Mouse (Mus musculus) limb, embryonic 14.5 days (tissue): ENCODE results near the gene Dock7. TPM values are rescaled to one million over a fixed set of nuclear protein-coding genes. Genes with fewer than 3 reads are reported as not detected.

Experiments
- ATAC-seq: fragments of 200-750 bp; cut with Nextera tagmentation; 2 replicates; pipeline ENCODE4 v1.8.0; 2017; ENCODE audit warnings: low read depth, moderate number of reproducible peaks, moderate TSS enrichment; ENCODE audit not compliant: low FRiP score
- DNase-seq: peaks from one replicate; pipeline ENCODE4 v3.0.0-alpha.2; 2015; ENCODE audit warnings: low spot score
- H3K27ac ChIP-seq: fragments of 300-500 bp; sonication (generic); replicated peaks from 2 replicates; pipeline ENCODE4 v1.5.1; 2014; ENCODE audit warnings: low read depth, mild to moderate bottlenecking, low read length, moderate library complexity, mixed read lengths
- H3K27me3 ChIP-seq: fragments of 300-500 bp; sonication (generic); 2 replicates; pipeline ENCODE4 v1.6.1; 2014; ENCODE audit warnings: low read length, mixed read lengths; ENCODE audit not compliant: control insufficient read depth, insufficient read depth
- H3K36me3 ChIP-seq: fragments of 300-500 bp; sonication (generic); 2 replicates; pipeline ENCODE4 v1.6.1; 2014; ENCODE audit warnings: mild to moderate bottlenecking, low read length, moderate library complexity, mixed read lengths; ENCODE audit not compliant: control insufficient read depth, insufficient read depth
- H3K4me1 ChIP-seq: fragments of 300-500 bp; sonication (generic); 2 replicates; pipeline ENCODE4 v1.6.1; 2014; ENCODE audit warnings: antibody characterized with exemption, low read length, mixed read lengths; ENCODE audit not compliant: control insufficient read depth, insufficient read depth
- H3K4me2 ChIP-seq: fragments of 300-500 bp; sonication (generic); replicated peaks from 2 replicates; pipeline ENCODE4 v1.6.1; 2014; ENCODE audit warnings: low read depth, mild to moderate bottlenecking, low read length, moderate library complexity; ENCODE audit not compliant: severe bottlenecking
- H3K4me3 ChIP-seq: fragments of 300-500 bp; sonication (generic); replicated peaks from 2 replicates; pipeline ENCODE4 v1.5.1; 2014; ENCODE audit warnings: low read length
- H3K9ac ChIP-seq: fragments of 300-500 bp; sonication (generic); 2 replicates; pipeline ENCODE4 v1.6.1; 2014; ENCODE audit warnings: mild to moderate bottlenecking, low read depth, low read length, moderate library complexity; ENCODE audit not compliant: severe bottlenecking
- H3K9me3 ChIP-seq: fragments of 300-500 bp; sonication (generic); 2 replicates; pipeline ENCODE4 v1.6.1; 2016; ENCODE audit warnings: low read length; ENCODE audit not compliant: control insufficient read depth
- POLR2A ChIP-seq: fragments of 200-500 bp; IDR thresholded peaks from 2 replicates; pipeline ENCODE4 v1.8.0; 2012; ENCODE audit warnings: inconsistent platforms, mild to moderate bottlenecking, moderate library complexity, borderline replicate concordance; ENCODE audit not compliant: insufficient read depth, insufficient read length; ENCODE audit errors: extremely low read depth
- WGBS: fragments of 180-500 bp; shearing (Covaris S2); extraction: QIAGEN DNeasy Blood & Tissue Kit; methylation state at CpG from one replicate; pipeline ENCODE4 v1.1.7; 2014; 5-methylcytosine and 5-hydroxymethylcytosine counted together
- polyA plus RNA-seq, 2 experiments: library from polyadenylated mRNA; depleted of rRNA in 1 of 2; stranded (reverse) in 1 of 2; unstranded in 1 of 2; fragments of >200 nt; fragmentation: Nextera tagmentation in 1 of 2; extraction: Ambion mirVana in 1 of 2; gene quantifications; 2 replicates each; pipeline versions ENCODE4 v1.2.1 to v1.2.3; 2012 to 2014

Dock7 gene
- polyA plus RNA-seq, 2 experiments, result 73.2 to 154 TPM

GRCm38 (mm10) chr4:99083862-99084261 lies 36.9 kb downstream of the Dock7 start:
- no peak for DNase-seq
- 89% methylated on average over 3 of the region's 3 CpGs for WGBS
- no peak overlapping the region for H3K9ac ChIP-seq
- H3K4me2 ChIP-seq, result no peak overlapping the region
- peaks cover 37% of the 10 kb centered on the region for H3K36me3 ChIP-seq
- no peak overlapping the region for H3K27ac ChIP-seq
- no peaks in the 10 kb centered on the region for H3K27me3 ChIP-seq
- no peaks in the 10 kb centered on the region for H3K4me1 ChIP-seq
- no peaks in the 10 kb centered on the region for H3K9me3 ChIP-seq
- H3K4me3 ChIP-seq, result no peak overlapping the region
- ATAC-seq, result no peak
- TF ChIP-seq POLR2A, result no peak

DNA sequence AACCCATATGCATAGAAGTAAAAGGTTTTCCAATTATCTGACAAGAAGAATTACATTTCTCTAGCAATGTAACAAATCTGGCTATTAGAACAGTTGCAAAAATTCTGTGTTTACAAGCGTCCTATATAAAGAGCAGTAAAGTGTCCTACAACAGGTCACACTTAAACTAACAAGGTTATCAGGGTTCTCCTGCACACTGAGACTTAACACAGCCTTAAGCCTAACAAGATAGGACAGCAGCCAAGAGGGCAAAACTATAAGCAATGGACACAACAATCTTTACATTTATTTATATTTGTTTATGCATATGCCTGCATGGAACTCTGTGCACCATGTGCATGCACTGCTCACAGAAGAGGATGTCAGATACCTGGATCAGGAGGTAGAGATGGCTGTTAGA lies 39.5 kb downstream of the Dock7 start:
- DNase-seq (no peak), ATAC-seq (no peak)
- no peak overlapping the region for H3K27ac ChIP-seq
- H3K27me3 ChIP-seq, result no peaks in the 10 kb centered on the region
- H3K9me3 ChIP-seq, result no peaks in the 10 kb centered on the region
- no peaks in the 10 kb centered on the region for H3K4me1 ChIP-seq
- 90% methylated on average over 1 of the region's 1 CpGs for WGBS
- no peak for TF ChIP-seq POLR2A
- H3K4me2 ChIP-seq, result no peak overlapping the region
- no peak overlapping the region for H3K4me3 ChIP-seq
- no peak overlapping the region for H3K9ac ChIP-seq
- peaks cover 42% of the 10 kb centered on the region for H3K36me3 ChIP-seq

DNA sequence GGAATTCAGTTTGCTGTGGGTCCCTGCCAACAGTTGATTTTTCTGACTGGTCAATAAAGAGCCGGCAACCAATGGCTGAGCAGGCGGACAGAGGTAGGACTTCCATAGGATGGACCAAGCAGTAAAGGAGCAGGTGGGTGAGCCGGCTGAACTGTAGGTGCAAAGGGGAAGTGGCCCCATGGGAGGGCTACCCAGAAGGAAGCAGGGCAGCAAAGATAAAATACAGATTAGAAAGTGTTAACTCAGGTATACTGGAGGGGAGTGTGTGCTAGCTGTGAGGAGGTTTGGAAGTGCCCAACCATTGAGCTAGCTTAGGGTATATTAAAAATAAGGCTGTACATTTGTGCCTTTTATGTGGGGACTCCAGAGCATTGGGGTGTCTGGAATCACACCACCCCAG lies 42.7 kb downstream of the Dock7 start:
- no peak overlapping the region for H3K27ac ChIP-seq
- H3K9ac ChIP-seq, result no peak overlapping the region
- peaks cover 48% of the 10 kb centered on the region for H3K36me3 ChIP-seq
- 87% methylated on average over 3 of the region's 3 CpGs for WGBS
- no peak for TF ChIP-seq POLR2A
- no peaks in the 10 kb centered on the region for H3K4me1 ChIP-seq
- no peak overlapping the region for H3K4me3 ChIP-seq
- H3K4me2 ChIP-seq, result no peak overlapping the region
- H3K9me3 ChIP-seq, result no peaks in the 10 kb centered on the region
- DNase-seq (no peak), ATAC-seq (no peak)
- H3K27me3 ChIP-seq, result no peaks in the 10 kb centered on the region

DNA sequence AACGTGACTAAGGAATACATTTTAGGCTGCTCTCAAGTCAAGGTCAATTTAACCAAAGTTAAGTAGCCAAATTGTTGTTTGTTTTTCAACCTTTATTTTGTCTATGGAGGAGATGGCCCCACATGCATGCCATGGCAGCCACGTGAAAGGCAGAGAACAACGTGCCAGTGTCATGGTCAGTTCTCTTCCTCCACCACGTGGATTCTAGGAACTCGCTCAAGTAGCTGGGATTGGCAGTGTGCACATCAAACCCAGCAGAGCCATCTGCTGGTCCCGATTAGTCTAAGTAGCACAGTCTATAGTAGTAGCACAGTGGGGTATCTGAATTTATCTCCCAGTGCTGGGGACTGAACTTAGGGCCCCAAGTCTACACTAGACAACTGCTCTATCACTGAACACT lies 51.9 kb downstream of the Dock7 start:
- H3K4me1 ChIP-seq, result no peaks in the 10 kb centered on the region; the same call in 1 of the 2 replicates
- DNase-seq (no peak), ATAC-seq (no peak)
- no peak overlapping the region for H3K4me3 ChIP-seq
- no peaks in the 10 kb centered on the region for H3K9me3 ChIP-seq
- TF ChIP-seq POLR2A, result no peak
- H3K9ac ChIP-seq, result no peak overlapping the region
- WGBS, result 79% methylated on average over 6 of the region's 6 CpGs
- H3K27ac ChIP-seq, result no peak overlapping the region
- H3K36me3 ChIP-seq, result peaks cover 51% of the 10 kb centered on the region
- no peak overlapping the region for H3K4me2 ChIP-seq
- H3K27me3 ChIP-seq, result no peaks in the 10 kb centered on the region

DNA sequence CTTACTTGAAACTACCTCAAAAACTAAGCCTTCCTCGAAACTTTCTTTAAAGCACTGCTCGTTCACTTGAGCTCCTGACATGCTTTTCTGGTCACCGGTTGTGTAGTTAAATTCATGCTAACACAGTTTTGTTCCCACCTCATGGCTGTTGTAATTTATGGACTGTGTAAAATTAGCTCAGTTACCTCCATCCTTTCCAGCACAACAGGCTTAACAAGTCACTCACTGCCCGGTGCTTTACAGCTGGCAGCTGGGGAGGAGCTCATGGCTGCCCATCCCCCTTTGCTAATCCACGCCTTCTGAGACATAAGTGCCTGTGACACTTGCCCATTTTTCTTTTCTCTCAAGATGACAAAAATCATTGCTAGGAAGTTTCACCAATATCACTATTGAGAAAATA lies 56.2 kb downstream of the Dock7 start:
- peak; percentile 53; the same call in 1 of the 2 replicates for ATAC-seq
- Histone ChIP-seq H3K36me3 (peaks cover 40% of the 10 kb centered on the region), H3K4me3 (no peak overlapping the region), H3K4me2 (no peak overlapping the region), H3K9ac (no peak overlapping the region), H3K27me3 (no peaks in the 10 kb centered on the region), H3K4me1 (peaks cover 4% of the 10 kb centered on the region; the same call in 1 of the 2 replicates), H3K27ac (no peak overlapping the region), H3K9me3 (no peaks in the 10 kb centered on the region)
- WGBS, result 17% methylated on average over 5 of the region's 5 CpGs
- TF ChIP-seq POLR2A, result no peak
- DNase-seq, result peak; percentile 45

DNA sequence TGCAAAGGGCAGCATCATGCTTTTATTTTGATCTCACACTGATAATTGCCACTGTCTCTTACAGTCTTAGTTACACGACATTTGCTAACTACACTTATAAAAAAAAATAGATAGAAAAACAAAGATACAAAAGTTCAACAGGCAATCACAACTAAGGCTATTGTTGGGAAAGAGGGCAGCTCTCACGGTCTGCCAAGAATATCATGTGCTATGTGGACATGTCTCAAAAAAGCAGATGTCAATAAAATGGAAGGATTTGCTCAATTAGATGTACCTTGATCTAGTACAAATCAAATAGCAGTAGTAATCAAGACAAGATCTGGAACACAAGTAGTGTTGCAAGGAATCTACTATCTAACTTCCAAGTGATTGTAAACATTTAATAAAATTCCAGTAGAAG lies 72.1 kb downstream of the Dock7 start:
- no peaks in the 10 kb centered on the region for H3K9me3 ChIP-seq
- DNase-seq (no peak), ATAC-seq (no peak)
- no peak overlapping the region for H3K4me2 ChIP-seq
- no peaks in the 10 kb centered on the region for H3K4me1 ChIP-seq
- no peak for TF ChIP-seq POLR2A
- no peak overlapping the region for H3K27ac ChIP-seq
- no peak overlapping the region for H3K4me3 ChIP-seq
- H3K9ac ChIP-seq, result no peak overlapping the region
- peaks cover 39% of the 10 kb centered on the region for H3K36me3 ChIP-seq
- 94% methylated on average over 2 of the region's 2 CpGs for WGBS
- no peaks in the 10 kb centered on the region for H3K27me3 ChIP-seq
